Mouse (Mus musculus): Measurements from ENCODE around the gene Mrpl23.

Mrpl23 gene

GRCm38 (mm10) chr7:142574155-142574660 lies 41.7 kb downstream of the Mrpl23 start:
- DNase-seq (ENCODE audit: low read depth, low spot score) = no peak

GRCm38 (mm10) chr7:142574826-142575351 lies 42.4 kb downstream of the Mrpl23 start:
- DNase-seq (ENCODE audit: low read depth, low spot score) = no peak

- no peak for DNase-seq (ENCODE audit: low read depth, low spot score)
These were observed 43.0 kb downstream of the Mrpl23 start for GRCm38 (mm10) chr7:142575491-142575890.

- DNase-seq (ENCODE audit: low read depth, low spot score) = no peak
These were observed 43.5 kb downstream of the Mrpl23 start for GRCm38 (mm10) chr7:142575971-142576370.

GRCm38 (mm10) chr7:142576472-142577326 lies 44.2 kb downstream of the Mrpl23 start:
- no peak for DNase-seq (ENCODE audit: low read depth, low spot score)

GRCm38 (mm10) chr7:142577806-142578423 lies 45.4 kb downstream of the Mrpl23 start:
- no peak for DNase-seq (ENCODE audit: low read depth, low spot score)

- DNase-seq (ENCODE audit: low read depth, low spot score) = no peak
These were observed 46.6 kb downstream of the Mrpl23 start for GRCm38 (mm10) chr7:142579069-142579468.

GRCm38 (mm10) chr7:142580121-142580879 lies 47.8 kb downstream of the Mrpl23 start:
- DNase-seq (ENCODE audit: low read depth, low spot score) = peak; percentile 31

- DNase-seq (ENCODE audit: low read depth, low spot score) = peak; percentile 59
These were observed 48.7 kb downstream of the Mrpl23 start for GRCm38 (mm10) chr7:142581186-142581585.

- peak; percentile 46 for DNase-seq (ENCODE audit: low read depth, low spot score)
These were observed 49.3 kb downstream of the Mrpl23 start for GRCm38 (mm10) chr7:142581656-142582228.

- DNase-seq (ENCODE audit: low read depth, low spot score) = no peak
These were observed 52.4 kb downstream of the Mrpl23 start for GRCm38 (mm10) chr7:142584882-142585281.

- DNase-seq (ENCODE audit: low read depth, low spot score) = no peak
These were observed 53.4 kb downstream of the Mrpl23 start for GRCm38 (mm10) chr7:142585890-142586289.

GRCm38 (mm10) chr7:142588282-142588941 lies 55.9 kb downstream of the Mrpl23 start:
- DNase-seq (ENCODE audit: low read depth, low spot score) = no peak

Data from R1 (cell line).